Mouse (Mus musculus) myocyte (in vitro differentiated cells): ENCODE data around the gene Zfp810.

Source experiments
- MYOG ChIP-seq, 3 experiments: IDR thresholded peaks; one replicate each; pipeline ENCODE4 v1.6.1; 2011; ENCODE audit warnings: control low read depth in 2 of 3, low read depth in 2 of 3, mild to moderate bottlenecking in 2 of 3; ENCODE audit not compliant: insufficient read length in 2 of 3, control insufficient read depth in 1 of 3, insufficient read depth in 1 of 3
- POLR2A ChIP-seq: IDR thresholded peaks from one replicate; pipeline ENCODE4 v1.6.1; 2011; ENCODE audit warnings: low read depth, mild to moderate bottlenecking, control low read depth, moderate library complexity; ENCODE audit not compliant: insufficient read length

GRCm38 (mm10) chr9:22230556-22230955 lies 76.9 kb downstream of the Zfp810 start:
- TF ChIP-seq POLR2A (no peak), MYOG (IDR thresholded peaks at IDR 0.05; ENCODE audit: control insufficient read depth in 1 of 3, insufficient read depth in 1 of 3, insufficient read length in 2 of 3, low read depth in 2 of 3) (no peak)
